Mouse (Mus musculus) liver, postnatal 0 days (tissue): ENCODE measurements around the gene St6galnac3.

ENCODE experiments used
- CTCF ChIP-seq: sonication (generic); IDR thresholded peaks from 2 replicates; pipeline ENCODE4 v1.5.1; 2016; ENCODE audit warnings: antibody characterized with exemption, low read depth
- EP300 ChIP-seq: IDR thresholded peaks from 2 replicates; pipeline ENCODE4 v1.6.1; 2016; ENCODE audit warnings: antibody characterized with exemption, low read depth, mild to moderate bottlenecking

DNA sequence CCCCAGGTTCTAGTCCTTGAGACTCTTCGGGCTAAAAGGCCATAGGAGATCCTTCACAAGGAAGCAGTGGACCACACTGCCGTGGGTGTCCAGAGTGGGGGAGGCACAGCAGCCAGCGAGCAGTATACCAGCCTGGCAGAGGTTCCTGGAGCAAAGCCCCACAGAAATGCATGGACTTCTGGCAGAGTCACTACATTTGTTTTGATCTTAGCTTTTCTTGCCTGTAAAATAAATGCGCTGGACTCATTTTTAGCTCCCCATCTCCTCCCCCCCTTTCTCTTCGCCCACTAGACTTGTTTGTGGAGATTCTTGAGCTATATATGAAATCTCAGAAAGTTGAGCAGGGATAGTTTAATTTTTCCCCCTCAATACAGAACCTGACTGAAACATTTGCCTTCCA, 329.6 kb downstream of the St6galnac3 start:
- no peak for TF ChIP-seq CTCF
- TF ChIP-seq EP300: no peak
